Mouse (Mus musculus) CH12.LX (cell line): ENCODE measurements around the gene Smg7.

Source experiments
- CTCF ChIP-seq, 2 experiments: IDR thresholded peaks in 1 of 2; conservative IDR thresholded peaks in 1 of 2; 2 replicates each; pipeline ENCODE4 v1.5.1; 2011 to 2012; ENCODE audit warnings: low read depth in 2 of 2, low read length in 2 of 2, improper control_type of control experiment in 1 of 2, inconsistent platforms in 1 of 2, mild to moderate bottlenecking in 1 of 2, moderate library complexity in 1 of 2
- E2F4 ChIP-seq: IDR thresholded peaks from 2 replicates; pipeline ENCODE4 v1.6.1; 2011; ENCODE audit warnings: low read depth, low read length, improper control_type of control experiment; ENCODE audit not compliant: insufficient replicate concordance
- EP300 ChIP-seq: IDR thresholded peaks from 2 replicates; pipeline ENCODE4 v1.6.1; 2011; ENCODE audit warnings: low read length, improper control_type of control experiment
- MAX ChIP-seq: IDR thresholded peaks from 2 replicates; pipeline ENCODE4 v1.6.1; 2011; ENCODE audit warnings: low read length, improper control_type of control experiment
- ZC3H11A ChIP-seq: IDR thresholded peaks from 2 replicates; pipeline ENCODE4 v1.6.1; 2012; ENCODE audit warnings: low read depth, mild to moderate bottlenecking, inconsistent platforms, low read length, improper control_type of control experiment
- ZMIZ1 ChIP-seq: IDR thresholded peaks from 2 replicates; pipeline ENCODE4 v1.6.1; 2012; ENCODE audit warnings: low read depth, mild to moderate bottlenecking, inconsistent platforms, low read length, improper control_type of control experiment

DNA sequence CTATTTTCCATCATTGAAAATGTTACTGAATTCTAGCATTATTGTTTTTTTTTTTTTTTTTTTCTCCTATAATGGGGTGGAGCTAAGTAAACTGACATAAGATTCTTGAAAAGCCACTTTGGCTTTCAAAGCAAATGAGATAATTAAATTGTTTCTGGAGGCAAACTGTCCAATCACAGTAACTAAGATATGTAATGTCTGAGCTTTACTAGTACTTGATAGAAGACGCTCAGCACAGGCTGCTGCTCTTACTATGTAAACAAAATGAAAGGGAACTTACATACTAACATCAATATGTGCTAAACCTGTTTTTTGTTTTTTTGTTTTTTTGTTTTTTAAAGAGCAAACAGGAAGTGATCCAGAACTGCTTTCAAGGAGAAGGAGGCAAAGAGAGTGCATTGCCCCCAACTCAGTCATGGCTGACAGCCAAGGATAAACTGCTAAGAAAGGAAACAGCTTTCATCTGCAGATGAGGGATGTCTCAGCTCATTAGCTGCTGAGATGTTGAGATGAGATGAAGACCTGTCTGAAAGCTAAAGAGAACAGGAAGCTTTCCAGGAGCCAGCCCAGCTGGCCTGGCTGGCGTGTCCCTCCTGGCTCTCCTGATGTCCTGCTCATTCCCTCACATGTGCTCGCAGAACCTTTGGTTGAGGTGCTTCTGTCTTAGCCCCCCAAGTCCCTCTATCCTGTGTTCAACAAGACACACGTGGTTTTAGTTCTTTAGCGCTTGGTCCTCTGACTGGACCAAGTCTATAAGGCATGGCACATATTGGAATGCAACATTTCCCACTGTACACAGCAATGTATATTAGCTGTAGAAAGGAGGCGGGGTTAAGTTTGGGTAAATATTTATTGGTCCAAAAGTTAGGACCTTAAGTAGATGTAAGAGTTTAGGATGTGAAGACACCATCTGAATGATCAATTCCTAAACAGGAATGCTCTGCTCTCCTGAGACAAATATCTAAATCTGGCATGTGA, 11.3 kb upstream of the Smg7 start:
- no peak for TF ChIP-seq EP300
- TF ChIP-seq ZMIZ1 = no peak
- TF ChIP-seq CTCF (conservative IDR thresholded peaks at IDR 0.05 in 1 of 2, IDR thresholded peaks at IDR 0.05 in 1 of 2; ENCODE audit: low read depth in 2 of 2, low read length in 2 of 2) = no peak
- TF ChIP-seq MAX = no peak
- no peak for TF ChIP-seq ZC3H11A
- TF ChIP-seq E2F4 = no peak
